Mouse (Mus musculus): ENCODE measurements around the gene Il20. TPM values are rescaled to one million over a fixed set of nuclear protein-coding genes. Genes with fewer than 3 reads are reported as not detected.

Gene Il20
- polyA plus RNA-seq (2015; fragmentation: Nextera tagmentation; extraction: Ambion mirVana) = not detected in 2 replicates

DNA sequence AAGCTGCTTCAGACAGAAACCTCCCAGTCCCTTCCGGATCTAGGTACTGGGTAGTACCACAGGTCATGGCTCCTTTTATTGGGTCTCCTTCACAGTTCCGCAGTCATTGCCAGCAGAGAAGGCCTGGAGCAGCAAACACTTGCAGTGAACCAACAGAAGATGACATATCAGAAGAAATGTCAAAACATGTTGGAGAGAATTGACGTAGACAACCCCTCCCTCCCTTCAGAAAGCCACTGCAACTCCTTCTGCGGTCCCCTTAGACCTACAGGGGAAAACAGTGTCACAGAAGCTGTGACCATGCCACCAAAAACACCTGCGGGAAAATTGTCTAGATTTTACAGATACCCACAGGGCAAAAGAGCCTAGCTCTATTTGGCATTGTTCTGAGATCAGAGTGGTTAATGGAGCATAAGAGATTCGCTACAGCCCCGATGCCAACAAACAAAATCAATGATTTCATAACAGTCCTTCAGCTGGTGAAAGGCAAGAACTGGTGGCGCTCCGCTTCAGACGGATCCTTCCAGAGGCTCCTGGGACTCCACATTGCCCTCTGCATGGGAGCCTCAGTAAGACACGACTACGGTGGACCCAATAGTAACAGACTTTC lies at the start of gene Il20:
Gene Il20 (minus strand): TSS at position 51 of the 610 bp plus-strand sequence.

GRCm38 (mm10) chr1:130940065-130940687 lies 28.9 kb upstream of the Il20 start, which contains the start of gene Il19:
TSS of gene Il19 (minus strand) at chr1:130940115.

DNA sequence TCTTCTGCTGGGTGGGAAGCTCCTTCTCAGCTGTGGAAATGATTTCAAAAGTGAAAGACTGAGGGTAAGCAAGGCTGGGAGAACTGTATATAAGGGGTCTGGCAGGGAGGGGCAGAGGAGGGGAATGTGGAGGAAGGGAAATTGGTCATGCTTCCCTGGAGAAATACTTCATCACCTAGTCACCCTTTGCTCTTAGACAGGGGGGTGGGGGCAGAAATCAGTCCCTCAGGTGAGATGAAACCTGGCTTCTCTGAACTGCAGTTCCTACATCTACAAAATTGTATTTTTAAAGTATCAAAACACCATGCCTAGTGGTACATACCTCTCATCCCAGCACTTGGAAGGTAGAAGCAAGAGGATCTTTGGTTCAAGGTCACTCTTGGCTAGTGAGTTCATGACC lies 23.9 kb downstream of the Il20 start, which contains the start of gene Il24:
Gene Il24 (minus strand): TSS at position 101 of the 400 bp plus-strand sequence.

DNA sequence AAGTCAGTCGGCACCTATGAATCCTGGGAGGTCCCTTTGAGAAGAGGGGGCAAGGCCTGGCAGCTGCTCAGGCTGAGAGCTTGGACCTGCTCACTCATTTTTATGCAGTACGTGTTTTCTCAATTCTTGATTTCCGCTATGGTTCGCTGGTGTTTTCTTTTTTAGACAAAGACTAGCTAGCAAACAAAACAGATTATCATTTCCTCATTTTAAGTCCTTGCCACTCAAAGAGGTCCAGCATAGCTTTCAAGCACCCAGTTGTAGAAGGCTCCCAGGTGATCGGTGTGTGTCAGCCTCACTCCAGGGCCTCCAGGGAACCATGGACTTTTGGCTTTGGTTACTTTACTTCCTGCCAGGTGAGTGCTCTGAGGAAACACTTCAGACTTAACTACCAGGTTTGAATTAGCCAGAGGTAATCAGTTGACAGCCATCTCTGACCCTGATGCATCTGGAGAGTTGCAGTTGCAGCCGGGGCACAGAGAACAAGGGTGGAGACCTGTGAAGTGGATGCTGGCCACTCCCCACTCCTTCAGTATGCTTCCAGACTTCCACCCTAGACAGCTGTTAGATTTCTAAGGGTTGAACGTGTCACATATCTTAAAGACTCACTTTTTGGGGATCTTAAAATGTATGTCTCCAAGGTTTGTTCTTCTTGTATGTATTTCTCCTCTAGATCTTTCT lies 45.6 kb downstream of the Il20 start, which contains the start of gene Fcmr:
Gene Fcmr (plus strand): TSS at position 129 of the 681 bp plus-strand sequence.

Other genes with a start within 250 kb of the Il20 start
- 0.08 and 0.23 TPM in 2 replicates for gene C4bp, start 249.8 kb downstream of the Il20 start, polyA plus RNA-seq (2015; fragmentation: Nextera tagmentation; extraction: Ambion mirVana)
- gene Gm29427, start 195.7 kb downstream of the Il20 start, polyA plus RNA-seq (2015; fragmentation: Nextera tagmentation; extraction: Ambion mirVana) = not detected in 2 replicates
- 29.8 and 33.8 TPM in 2 replicates for gene Yod1, start 194.1 kb downstream of the Il20 start, polyA plus RNA-seq (2015; fragmentation: Nextera tagmentation; extraction: Ambion mirVana)
- gene Pfkfb2, start 182.2 kb downstream of the Il20 start, polyA plus RNA-seq (2015; fragmentation: Nextera tagmentation; extraction: Ambion mirVana) = 4.0 and 4.6 TPM in 2 replicates
- 2.8 and 3.0 TPM in 2 replicates for gene AA986860, start 179.5 kb downstream of the Il20 start, polyA plus RNA-seq (2015; fragmentation: Nextera tagmentation; extraction: Ambion mirVana)
- gene Fcamr, start 110.5 kb downstream of the Il20 start, polyA plus RNA-seq (2015; fragmentation: Nextera tagmentation; extraction: Ambion mirVana) = not detected in 2 replicates
- gene Pigr, start 84.8 kb downstream of the Il20 start, polyA plus RNA-seq (2015; fragmentation: Nextera tagmentation; extraction: Ambion mirVana) = 0.04 TPM in 1 of 2 replicates, not detected in the other
- 3.4 and 3.6 TPM in 2 replicates for gene Fcmr, start 45.8 kb downstream of the Il20 start, polyA plus RNA-seq (2015; fragmentation: Nextera tagmentation; extraction: Ambion mirVana)
- gene Il24, start 24.0 kb downstream of the Il20 start, polyA plus RNA-seq (2015; fragmentation: Nextera tagmentation; extraction: Ambion mirVana) = not detected in 2 replicates
- gene Il19, start 28.7 kb upstream of the Il20 start, polyA plus RNA-seq (2015; fragmentation: Nextera tagmentation; extraction: Ambion mirVana) = not detected in 2 replicates
- not detected in 2 replicates for gene Il10, start 108.4 kb upstream of the Il20 start, polyA plus RNA-seq (2015; fragmentation: Nextera tagmentation; extraction: Ambion mirVana)
- gene Mapkapk2, start 186.4 kb upstream of the Il20 start, polyA plus RNA-seq (2015; fragmentation: Nextera tagmentation; extraction: Ambion mirVana) = 22.0 and 29.0 TPM in 2 replicates
- gene Dyrk3, start 226.9 kb upstream of the Il20 start, polyA plus RNA-seq (2015; fragmentation: Nextera tagmentation; extraction: Ambion mirVana) = 16.6 and 19.5 TPM in 2 replicates
- 28.3 and 28.7 TPM in 2 replicates for gene Eif2d, start 241.7 kb upstream of the Il20 start, polyA plus RNA-seq (2015; fragmentation: Nextera tagmentation; extraction: Ambion mirVana)

Data from spleen, postnatal 0 days (tissue).